Mouse (Mus musculus) CH12.LX (cell line): ENCODE results near the gene H1foo. TPM values are rescaled to one million over a fixed set of nuclear protein-coding genes. Genes with fewer than 3 reads are reported as not detected.

Source experiments
- DNase-seq: peaks from one replicate; pipeline ENCODE4 v3.0.0-alpha.2; 2013; ENCODE audit errors: extremely low read depth
- H3K27ac ChIP-seq: 2 replicates; pipeline ENCODE4 v1.5.1; 2012; ENCODE audit warnings: low read depth, mild to moderate bottlenecking, control low read depth, moderate library complexity; ENCODE audit not compliant: insufficient read depth
- H3K27me3 ChIP-seq: replicated peaks from 2 replicates; pipeline ENCODE3; 2012; ENCODE audit warnings: inconsistent platforms
- H3K36me3 ChIP-seq, 2 experiments: replicated peaks in 1 of 2; 2 replicates each; pipeline versions ENCODE3 to v1.6.1; 2012; ENCODE audit warnings: inconsistent platforms in 1 of 2, low read length in 1 of 2, mild to moderate bottlenecking in 1 of 2, mixed read lengths in 1 of 2, moderate library complexity in 1 of 2; ENCODE audit not compliant: control insufficient read depth in 1 of 2, insufficient read depth in 1 of 2
- H3K4me1 ChIP-seq, 2 experiments: 2 replicates each; pipeline ENCODE4 v1.6.1; 2012; ENCODE audit warnings: inconsistent platforms in 1 of 2, moderate library complexity in 1 of 2; ENCODE audit not compliant: insufficient read depth in 2 of 2, control insufficient read depth in 1 of 2
- H3K4me2 ChIP-seq: 2 replicates; pipeline ENCODE4 v1.6.1; 2012; ENCODE audit warnings: low read depth, mild to moderate bottlenecking, control low read depth; ENCODE audit not compliant: poor library complexity, insufficient read depth, severe bottlenecking
- H3K4me3 ChIP-seq, 3 experiments: fragments of 150-350 bp in 1 of 3; sonication (generic) in 1 of 3; replicated peaks in 1 of 3; 2 replicates each; pipeline versions ENCODE3 to v1.5.1; 2011 to 2012; ENCODE audit warnings: low read depth in 2 of 3, low read length in 2 of 3, mild to moderate bottlenecking in 2 of 3, moderate library complexity in 2 of 3, control low read depth in 1 of 3, improper control_type of control experiment in 1 of 3, inconsistent platforms in 1 of 3, mixed read lengths in 1 of 3; ENCODE audit not compliant: poor library complexity in 1 of 3
- H3K79me2 ChIP-seq: replicated peaks from 2 replicates; pipeline ENCODE4 v1.6.1; 2012; ENCODE audit warnings: mild to moderate bottlenecking, moderate library complexity; ENCODE audit not compliant: control insufficient read depth, poor library complexity, insufficient read depth, severe bottlenecking; ENCODE audit errors: extremely low read depth
- H3K9ac ChIP-seq: 2 replicates; pipeline ENCODE4 v1.6.1; 2012; ENCODE audit warnings: low read depth, mild to moderate bottlenecking, control low read depth, moderate library complexity; ENCODE audit not compliant: insufficient read depth
- H3K9me3 ChIP-seq: replicated peaks from 2 replicates; pipeline ENCODE3; 2012; ENCODE audit warnings: low read length, inconsistent platforms, mixed read lengths
- BHLHE40 ChIP-seq: IDR thresholded peaks from 2 replicates; pipeline ENCODE4 v1.6.1; 2011; ENCODE audit warnings: mild to moderate bottlenecking, low read depth, low read length, improper control_type of control experiment
- CHD1 ChIP-seq: IDR thresholded peaks from 2 replicates; pipeline ENCODE4 v1.6.1; 2012; ENCODE audit warnings: low read depth, low read length, improper control_type of control experiment, inconsistent platforms
- CHD2 ChIP-seq: IDR thresholded peaks from 2 replicates; pipeline ENCODE4 v1.6.1; 2011; ENCODE audit warnings: low read length, improper control_type of control experiment
- CTCF ChIP-seq, 2 experiments: IDR thresholded peaks in 1 of 2; conservative IDR thresholded peaks in 1 of 2; 2 replicates each; pipeline ENCODE4 v1.5.1; 2011 to 2012; ENCODE audit warnings: low read depth in 2 of 2, low read length in 2 of 2, improper control_type of control experiment in 1 of 2, inconsistent platforms in 1 of 2, mild to moderate bottlenecking in 1 of 2, moderate library complexity in 1 of 2
- E2F4 ChIP-seq: IDR thresholded peaks from 2 replicates; pipeline ENCODE4 v1.6.1; 2011; ENCODE audit warnings: low read depth, low read length, improper control_type of control experiment; ENCODE audit not compliant: insufficient replicate concordance
- ELF1 ChIP-seq: IDR thresholded peaks from 2 replicates; pipeline ENCODE4 v1.6.1; 2014; ENCODE audit warnings: low read depth, mild to moderate bottlenecking, inconsistent platforms, low read length, improper control_type of control experiment
- EP300 ChIP-seq: IDR thresholded peaks from 2 replicates; pipeline ENCODE4 v1.6.1; 2011; ENCODE audit warnings: low read length, improper control_type of control experiment
- ETS1 ChIP-seq: conservative IDR thresholded peaks from 2 replicates; pipeline ENCODE4 v1.6.1; 2012; ENCODE audit warnings: low read depth, mild to moderate bottlenecking, inconsistent platforms, low read length, improper control_type of control experiment, moderate library complexity
- GABPA ChIP-seq: IDR thresholded peaks from 2 replicates; pipeline ENCODE4 v1.6.1; 2012; ENCODE audit warnings: low read depth, low read length, improper control_type of control experiment, inconsistent platforms; ENCODE audit not compliant: insufficient replicate concordance
- HCFC1 ChIP-seq: IDR thresholded peaks from 2 replicates; pipeline ENCODE4 v1.6.1; 2012; ENCODE audit warnings: low read depth, mild to moderate bottlenecking, inconsistent platforms, low read length, improper control_type of control experiment
- IRF4 ChIP-seq: IDR thresholded peaks from 2 replicates; pipeline ENCODE4 v1.6.1; 2014; ENCODE audit warnings: low read depth, mild to moderate bottlenecking, inconsistent platforms, low read length, improper control_type of control experiment
- JUN ChIP-seq: IDR thresholded peaks from 2 replicates; pipeline ENCODE4 v1.6.1; 2011; ENCODE audit warnings: low read depth, mild to moderate bottlenecking, low read length, improper control_type of control experiment, moderate library complexity; ENCODE audit not compliant: insufficient read depth
- JUND ChIP-seq: conservative IDR thresholded peaks from 2 replicates; pipeline ENCODE4 v1.6.1; 2011; ENCODE audit warnings: low read depth, low read length, improper control_type of control experiment
- KAT2A ChIP-seq: IDR thresholded peaks from 2 replicates; pipeline ENCODE4 v1.6.1; 2012; ENCODE audit warnings: low read length, improper control_type of control experiment, inconsistent platforms; ENCODE audit not compliant: insufficient replicate concordance
- MAFK ChIP-seq: IDR thresholded peaks from 2 replicates; pipeline ENCODE4 v1.6.1; 2011; ENCODE audit warnings: low read length, improper control_type of control experiment; ENCODE audit not compliant: insufficient replicate concordance
- MAX ChIP-seq: IDR thresholded peaks from 2 replicates; pipeline ENCODE4 v1.6.1; 2011; ENCODE audit warnings: low read length, improper control_type of control experiment
- MAZ ChIP-seq: IDR thresholded peaks from 2 replicates; pipeline ENCODE4 v1.6.1; 2012; ENCODE audit warnings: low read depth, mild to moderate bottlenecking, inconsistent platforms, low read length, improper control_type of control experiment, moderate library complexity
- MEF2A ChIP-seq: IDR thresholded peaks from 2 replicates; pipeline ENCODE4 v1.6.1; 2014; ENCODE audit warnings: low read depth, mild to moderate bottlenecking, inconsistent platforms, low read length, improper control_type of control experiment, borderline replicate concordance
- MXI1 ChIP-seq: IDR thresholded peaks from 2 replicates; pipeline ENCODE4 v1.6.1; 2011; ENCODE audit warnings: mild to moderate bottlenecking, low read depth, low read length, improper control_type of control experiment
- MYC ChIP-seq: IDR thresholded peaks from 2 replicates; pipeline ENCODE4 v1.6.1; 2011; ENCODE audit warnings: low read depth, mild to moderate bottlenecking, improper control_type of control experiment, low read length
- NELFE ChIP-seq: IDR thresholded peaks from 2 replicates; pipeline ENCODE4 v1.6.1; 2011; ENCODE audit warnings: low read depth, low read length, improper control_type of control experiment
- NRF1 ChIP-seq: IDR thresholded peaks from 2 replicates; pipeline ENCODE4 v1.6.1; 2014; ENCODE audit warnings: low read depth, mild to moderate bottlenecking, inconsistent platforms, low read length, improper control_type of control experiment, moderate library complexity
- PAX5 ChIP-seq: IDR thresholded peaks from 2 replicates; pipeline ENCODE4 v1.6.1; 2012; ENCODE audit warnings: low read length, inconsistent platforms, mixed read lengths
- POLR2A ChIP-seq: IDR thresholded peaks from 2 replicates; pipeline ENCODE4 v1.6.1; 2011; ENCODE audit warnings: low read depth, mild to moderate bottlenecking, improper control_type of control experiment, low read length
- POLR2AphosphoS2 ChIP-seq: IDR thresholded peaks from 2 replicates; pipeline ENCODE4 v1.6.1; 2011; ENCODE audit warnings: low read depth, low read length, improper control_type of control experiment
- RAD21 ChIP-seq: IDR thresholded peaks from 2 replicates; pipeline ENCODE4 v1.6.1; 2011; ENCODE audit warnings: low read depth, mild to moderate bottlenecking, low read length, improper control_type of control experiment, moderate library complexity
- RCOR1 ChIP-seq: conservative IDR thresholded peaks from 2 replicates; pipeline ENCODE4 v1.6.1; 2012; ENCODE audit warnings: low read depth, mild to moderate bottlenecking, inconsistent platforms, low read length, improper control_type of control experiment
- SIN3A ChIP-seq: IDR thresholded peaks from 2 replicates; pipeline ENCODE4 v1.6.1; 2012; ENCODE audit warnings: low read length, improper control_type of control experiment, inconsistent platforms
- SMC3 ChIP-seq: IDR thresholded peaks from 2 replicates; pipeline ENCODE4 v1.6.1; 2011; ENCODE audit warnings: low read depth, low read length, improper control_type of control experiment
- TBP ChIP-seq: conservative IDR thresholded peaks from 2 replicates; pipeline ENCODE4 v1.6.1; 2011; ENCODE audit warnings: low read depth, low read length, improper control_type of control experiment
- TCF12 ChIP-seq: IDR thresholded peaks from 2 replicates; pipeline ENCODE4 v1.6.1; 2014; ENCODE audit warnings: low read depth, mild to moderate bottlenecking, inconsistent platforms, low read length, improper control_type of control experiment
- UBTF ChIP-seq: IDR thresholded peaks from 2 replicates; pipeline ENCODE4 v1.6.1; 2012; ENCODE audit warnings: low read depth, mild to moderate bottlenecking, inconsistent platforms, low read length, improper control_type of control experiment, moderate library complexity
- USF1 ChIP-seq: IDR thresholded peaks from 2 replicates; pipeline ENCODE4 v1.6.1; 2014; ENCODE audit warnings: low read depth, mild to moderate bottlenecking, inconsistent platforms, low read length, improper control_type of control experiment
- USF2 ChIP-seq: conservative IDR thresholded peaks from 2 replicates; pipeline ENCODE4 v1.6.1; 2011; ENCODE audit warnings: low read depth, low read length, improper control_type of control experiment
- ZC3H11A ChIP-seq: IDR thresholded peaks from 2 replicates; pipeline ENCODE4 v1.6.1; 2012; ENCODE audit warnings: low read depth, mild to moderate bottlenecking, inconsistent platforms, low read length, improper control_type of control experiment
- ZKSCAN1 ChIP-seq: IDR thresholded peaks from 2 replicates; pipeline ENCODE4 v1.6.1; 2012; ENCODE audit warnings: low read depth, inconsistent platforms, low read length, improper control_type of control experiment, borderline replicate concordance
- ZMIZ1 ChIP-seq: IDR thresholded peaks from 2 replicates; pipeline ENCODE4 v1.6.1; 2012; ENCODE audit warnings: low read depth, mild to moderate bottlenecking, inconsistent platforms, low read length, improper control_type of control experiment
- ZNF384 ChIP-seq: IDR thresholded peaks from 2 replicates; pipeline ENCODE4 v1.6.1; 2012; ENCODE audit warnings: low read depth, low read length, improper control_type of control experiment, inconsistent platforms
- dilution Hi-C: fragments of 300-500 bp; cut with MboI; formaldehyde crosslinking; loops from 2 replicates; pipeline ENCODE4 v1.14.3; 2020; ENCODE audit warnings: low sequenced_read_pairs; ENCODE audit not compliant: extremely low pct_unique_long_range_greater_than_20kb, extremely low pct_ligation_motif_present
- in situ Hi-C: fragments of 300-500 bp; cut with MboI; formaldehyde crosslinking; loops from 3 replicates; pipeline ENCODE4 v1.14.3; 2019; ENCODE audit warnings: low sequenced_read_pairs, low pct_ligation_motif_present, low pct_unique_long_range_greater_than_20kb, mixed read lengths
- polyA plus RNA-seq: library from polyadenylated mRNA; unstranded; fragments of >175 nt; gene quantifications from 2 replicates; pipeline ENCODE4 v1.2.1, GENCODE M21; 2012; ENCODE audit warnings: low read depth; ENCODE audit not compliant: insufficient read length
- total RNA-seq, 2 experiments: library from RNA; depleted of rRNA; stranded (reverse); fragments of 300-350 nt in 1 of 2; fragments of >200 nt in 1 of 2; gene quantifications; 2 replicates each; pipeline ENCODE4 v1.2.3; 2012 to 2014

The H1foo gene
- total and polyA plus RNA-seq, 3 experiments = 0.77 to 1.0 (median 0.89) TPM

DNA sequence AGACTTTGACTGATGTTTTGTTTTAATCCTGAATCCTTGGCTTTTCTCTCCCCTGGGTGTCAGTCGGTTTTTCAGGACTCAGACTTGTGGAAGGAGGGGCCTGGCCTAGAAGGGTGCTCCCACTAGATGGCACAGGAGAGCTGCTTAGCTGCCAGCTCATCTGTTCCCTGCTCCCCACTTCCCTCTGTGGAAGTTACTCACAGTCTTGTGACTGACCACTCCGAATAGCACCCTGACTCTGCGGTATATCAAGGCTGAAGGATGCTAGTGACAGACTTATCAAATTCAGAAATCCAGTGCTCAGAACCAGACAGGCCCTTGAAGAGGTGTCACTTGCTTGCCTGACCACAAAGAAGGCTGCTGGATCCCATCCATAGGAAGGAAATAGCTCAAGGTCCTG is 43.7 kb upstream of the H1foo start:
- Histone ChIP-seq H3K79me2 (no peaks in the 10 kb centered on the region), H3K9ac (no peak overlapping the region), H3K4me2 (no peak overlapping the region), H3K4me1 (peaks cover 25 to 77% of the 10 kb centered on the region in 2 experiments), H3K27me3 (no peaks in the 10 kb centered on the region), H3K4me3 (no peak overlapping the region), H3K27ac (no peak overlapping the region), H3K9me3 (no peaks in the 10 kb centered on the region), H3K36me3 (peaks cover 6 to 27% of the 10 kb centered on the region in 2 experiments)
- TF ChIP-seq ZNF384 (no peak), ZC3H11A (peak; percentile 95), MEF2A (peak; percentile 51; the same call in 1 of the 2 replicates), MXI1 (no peak), BHLHE40 (peak; percentile 55; the same call in 1 of the 2 replicates), CHD2 (no peak; the same call in 1 of the 2 replicates), TBP (no peak), TCF12 (0 out of 2 replicates have a peak, but pooled peaks have one; percentile 30), GABPA (no peak), MAFK (0 out of 2 replicates have a peak, but pooled peaks have one; percentile 7), RCOR1 (no peak), ELF1 (no peak), ETS1 (0 out of 2 replicates have a peak, but pooled peaks have one; percentile 16), IRF4 (peak; percentile 67; the same call in 1 of the 2 replicates), EP300 (peak; percentile 42; the same call in 1 of the 2 replicates), MYC (no peak; the same call in 1 of the 2 replicates), HCFC1 (no peak), NRF1 (no peak), POLR2AphosphoS2 (no peak), SIN3A (peak; percentile 52; the same call in 1 of the 2 replicates), CHD1 (no peak), JUND (no peak), SMC3 (peak; percentile 100), NELFE (peak; percentile 59; the same call in 1 of the 2 replicates), KAT2A (no peak), USF2 (no peak), USF1 (no peak), E2F4 (no peak), MAX (no peak), CTCF (conservative IDR thresholded peaks at IDR 0.05 in 1 of 2, IDR thresholded peaks at IDR 0.05 in 1 of 2; ENCODE audit: low read depth in 2 of 2, low read length in 2 of 2) (peak; percentile 69 to 98), PAX5 (no peak), UBTF (no peak), POLR2A (no peak), ZKSCAN1 (no peak), RAD21 (no peak; the same call in none of the 2 replicates), JUN (no peak), MAZ (peak; percentile 82; the same call in 1 of the 2 replicates), ZMIZ1 (no peak)
- DNase-seq = peak; percentile 59
- dilution Hi-C loops (no loop called here), in situ Hi-C loops (loop anchor here (5.0 kb wide), 2 partner anchors 96 to 231 kb away; partner anchors contain the start of gene Plxnd1)
